Mouse (Mus musculus) neural tube, embryonic 11.5 days (tissue): ENCODE data around the gene Mef2b. TPM values are rescaled to one million over a fixed set of nuclear protein-coding genes. Genes with fewer than 3 reads are reported as not detected.
A peak's percentile ranks its signal among the peaks of the same experiment; 100 is the strongest.

Source experiments
- ATAC-seq: fragments of 200-750 bp; cut with Nextera tagmentation; 2 replicates; pipeline ENCODE4 v1.8.0; 2017; ENCODE audit warnings: moderate number of reproducible peaks, mild to moderate bottlenecking, moderate TSS enrichment, moderate library complexity; ENCODE audit not compliant: insufficient read depth, low FRiP score, low TSS enrichment
- DNase-seq: peaks from one replicate; pipeline ENCODE4 v3.0.0-alpha.2; 2015; ENCODE audit warnings: low spot score
- H3K27ac ChIP-seq: fragments of 300-500 bp; sonication (generic); 2 replicates; pipeline ENCODE4 v1.5.1; 2014; ENCODE audit warnings: low read depth, mild to moderate bottlenecking, low read length
- H3K27me3 ChIP-seq: fragments of 300-500 bp; sonication (generic); 2 replicates; pipeline ENCODE4 v1.6.1; 2014; ENCODE audit warnings: mild to moderate bottlenecking, low read length, mixed read lengths; ENCODE audit not compliant: control insufficient read depth, insufficient read depth
- H3K36me3 ChIP-seq: fragments of 300-500 bp; sonication (generic); 2 replicates; pipeline ENCODE4 v1.6.1; 2014; ENCODE audit warnings: mild to moderate bottlenecking, low read length, moderate library complexity, mixed read lengths; ENCODE audit not compliant: control insufficient read depth, insufficient read depth
- H3K4me1 ChIP-seq: fragments of 300-500 bp; sonication (generic); 2 replicates; pipeline ENCODE4 v1.6.1; 2014; ENCODE audit warnings: low read length, mixed read lengths; ENCODE audit not compliant: control insufficient read depth, insufficient read depth
- H3K4me2 ChIP-seq: fragments of 300-500 bp; sonication (generic); 2 replicates; pipeline ENCODE4 v1.6.1; 2014; ENCODE audit warnings: low read depth, mild to moderate bottlenecking, moderate library complexity
- H3K4me3 ChIP-seq: fragments of 300-500 bp; sonication (generic); 2 replicates; pipeline ENCODE4 v1.5.1; 2014; ENCODE audit warnings: low read depth, low read length
- H3K9ac ChIP-seq: fragments of 300-500 bp; sonication (generic); 2 replicates; pipeline ENCODE4 v1.6.1; 2014; ENCODE audit warnings: mild to moderate bottlenecking, low read length
- H3K9me3 ChIP-seq: fragments of 300-500 bp; sonication (generic); 2 replicates; pipeline ENCODE4 v1.6.1; 2016; ENCODE audit warnings: low read length; ENCODE audit not compliant: control insufficient read depth
- WGBS: fragments of 180-500 bp; shearing (Covaris S2); extraction: QIAGEN DNeasy Blood & Tissue Kit; methylation state at CpG from one replicate; pipeline ENCODE4 v1.1.7; 2014; 5-methylcytosine and 5-hydroxymethylcytosine counted together
- polyA plus RNA-seq: library from polyadenylated mRNA; unstranded; fragments of >200 nt; fragmentation: Nextera tagmentation; extraction: Ambion mirVana; gene quantifications from 2 replicates; pipeline ENCODE4 v1.2.1, GENCODE M21; 2014

The Mef2b gene
- 0.39 and 0.58 TPM in 2 replicates for polyA plus RNA-seq

DNA sequence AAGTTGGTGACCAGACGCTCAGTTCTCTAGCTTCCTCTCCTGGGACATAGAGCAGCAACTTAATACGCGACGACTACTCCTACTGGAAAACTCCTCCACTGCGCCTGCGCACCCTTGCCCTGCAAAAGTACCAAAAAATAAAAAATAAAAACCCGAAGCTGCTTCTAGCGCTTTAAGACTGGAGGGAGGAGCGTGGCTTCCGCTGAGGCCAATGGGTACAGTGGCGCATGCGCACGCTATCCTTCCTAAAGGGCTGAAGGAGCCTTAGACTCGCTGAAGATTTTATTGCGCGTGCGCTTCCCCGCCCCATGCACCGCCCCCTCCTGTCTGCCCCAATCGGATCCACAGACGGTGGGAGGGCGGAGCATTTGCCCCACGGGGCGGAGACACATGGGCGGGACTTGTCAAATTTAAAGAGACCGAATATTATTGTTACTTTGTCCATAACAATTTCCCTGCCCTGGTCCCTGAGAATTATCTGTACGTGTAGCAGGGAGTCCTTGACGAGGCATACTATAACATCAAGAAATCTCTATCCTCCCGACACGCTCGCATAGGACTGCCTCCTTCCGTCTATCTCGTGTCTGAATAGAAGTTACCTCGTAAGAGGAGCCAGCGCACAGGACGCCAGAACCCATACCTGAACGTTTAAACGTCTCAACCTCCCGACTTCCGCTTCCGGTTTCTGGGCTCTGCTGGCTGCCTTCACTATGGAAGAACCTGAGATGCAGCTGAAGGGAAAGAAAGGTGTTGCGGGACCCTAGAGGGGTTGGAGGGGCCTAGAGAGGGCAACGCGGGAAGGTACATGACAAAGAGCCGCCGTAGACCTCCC, at the start of gene Mef2b, which contains the start of the genes Rfxank and Borcs8:
Mef2b (plus strand) TSS at position 686 of the 832 bp plus-strand sequence.
Rfxank (minus strand) TSS at position 129 of the 832 bp plus-strand sequence.
Borcs8 (plus strand) TSS at position 474 of the 832 bp plus-strand sequence.
- peak within 1 kb of the TSS; percentile 68 for H3K4me2 ChIP-seq
- H3K9ac ChIP-seq: peak within 1 kb of the TSS; percentile 67
- DNase-seq: peak; percentile 99
- H3K4me1 ChIP-seq: peaks cover 12% of the 10 kb centered on the region
- H3K4me3 ChIP-seq: peak within 1 kb of the TSS; percentile 72
- no peak within 1 kb of the TSS for H3K27ac ChIP-seq
- H3K9me3 ChIP-seq: no peaks in the 10 kb centered on the region
- peak; percentile 94 for ATAC-seq
- under 1% methylated on average over 46 of the region's 46 CpGs for WGBS
- H3K36me3 ChIP-seq: peaks cover 7% of the 10 kb centered on the region
- H3K27me3 ChIP-seq: no peaks in the 10 kb centered on the region

GRCm38 (mm10) chr8:70092786-70093185, 46.7 kb upstream of the Mef2b start:
- Histone ChIP-seq H3K9ac (no peak overlapping the region), H3K27ac (no peak overlapping the region), H3K4me3 (no peak overlapping the region), H3K4me1 (peaks cover 7% of the 10 kb centered on the region), H3K27me3 (peaks cover 18% of the 10 kb centered on the region), H3K9me3 (no peaks in the 10 kb centered on the region), H3K4me2 (no peak overlapping the region), H3K36me3 (peaks cover 7% of the 10 kb centered on the region)
- ATAC-seq (no peak), DNase-seq (no peak)
- WGBS: 63% methylated on average over 8 of the region's 8 CpGs

GRCm38 (mm10) chr8:70099276-70099675, 40.2 kb upstream of the Mef2b start:
- Histone ChIP-seq H3K27me3 (no peaks in the 10 kb centered on the region), H3K9me3 (no peaks in the 10 kb centered on the region), H3K4me3 (no peak overlapping the region), H3K9ac (no peak overlapping the region), H3K36me3 (peaks cover 12% of the 10 kb centered on the region), H3K4me1 (no peaks in the 10 kb centered on the region), H3K27ac (no peak overlapping the region), H3K4me2 (no peak overlapping the region)
- no peak for ATAC-seq
- DNase-seq: no peak
- WGBS: 74% methylated on average over 8 of the region's 8 CpGs

DNA sequence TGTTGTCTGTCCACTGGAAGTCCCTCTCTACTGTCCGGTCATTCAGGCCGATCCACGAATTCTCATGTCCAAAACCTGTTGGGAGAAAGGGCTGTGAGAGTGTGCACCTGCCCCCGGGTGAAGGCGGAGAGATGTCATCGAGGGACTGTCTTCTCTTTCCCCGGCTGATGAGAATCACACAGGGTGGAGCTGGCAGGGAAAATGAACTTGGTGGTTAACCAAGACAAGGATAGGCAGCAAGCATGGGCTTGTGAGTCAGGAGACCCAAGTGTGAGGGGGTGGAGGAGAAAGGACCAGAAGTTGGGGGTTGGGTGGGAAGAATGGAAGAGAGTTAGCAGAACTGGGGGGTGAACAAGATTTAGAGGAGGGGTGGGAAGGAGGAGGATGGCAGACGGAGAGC, 39.3 kb upstream of the Mef2b start:
- WGBS: 85% methylated on average over 8 of the region's 8 CpGs
- H3K4me1 ChIP-seq: no peaks in the 10 kb centered on the region
- DNase-seq: no peak
- H3K9me3 ChIP-seq: no peaks in the 10 kb centered on the region
- peaks cover 12% of the 10 kb centered on the region for H3K36me3 ChIP-seq
- no peak overlapping the region for H3K9ac ChIP-seq
- H3K4me3 ChIP-seq: no peak overlapping the region
- no peaks in the 10 kb centered on the region for H3K27me3 ChIP-seq
- no peak overlapping the region for H3K4me2 ChIP-seq
- H3K27ac ChIP-seq: no peak overlapping the region
- ATAC-seq: no peak

DNA sequence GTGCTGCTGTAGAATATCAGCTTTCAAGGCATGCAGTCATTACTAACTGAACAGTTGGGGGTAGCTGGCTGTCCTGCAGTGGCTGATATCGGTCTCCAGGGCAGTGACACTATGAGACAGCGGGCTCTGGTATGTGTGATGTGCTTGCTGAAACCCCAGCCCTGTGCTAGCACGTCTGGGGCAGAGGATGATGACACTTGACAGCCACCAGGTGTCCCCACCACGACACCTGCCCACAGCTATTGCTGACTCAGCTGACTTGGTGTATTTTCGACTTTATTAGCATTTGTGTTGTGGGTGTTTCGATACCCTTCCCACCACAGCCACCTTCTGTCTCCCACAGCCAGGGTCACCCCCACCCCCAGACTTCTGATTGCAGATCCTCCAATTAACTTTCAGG, 35.0 kb upstream of the Mef2b start:
- H3K27ac ChIP-seq: no peak overlapping the region
- no peak overlapping the region for H3K9ac ChIP-seq
- 0 out of 2 replicates have a peak, but pooled peaks have one; percentile 52 for ATAC-seq
- no peak overlapping the region for H3K4me3 ChIP-seq
- H3K9me3 ChIP-seq: no peaks in the 10 kb centered on the region
- H3K27me3 ChIP-seq: peaks cover 2% of the 10 kb centered on the region; the same call in 1 of the 2 replicates
- H3K36me3 ChIP-seq: peaks cover 2% of the 10 kb centered on the region; the same call in 1 of the 2 replicates
- H3K4me1 ChIP-seq: no peaks in the 10 kb centered on the region
- 23% methylated on average over 6 of the region's 6 CpGs for WGBS
- DNase-seq: no peak
- no peak overlapping the region for H3K4me2 ChIP-seq

DNA sequence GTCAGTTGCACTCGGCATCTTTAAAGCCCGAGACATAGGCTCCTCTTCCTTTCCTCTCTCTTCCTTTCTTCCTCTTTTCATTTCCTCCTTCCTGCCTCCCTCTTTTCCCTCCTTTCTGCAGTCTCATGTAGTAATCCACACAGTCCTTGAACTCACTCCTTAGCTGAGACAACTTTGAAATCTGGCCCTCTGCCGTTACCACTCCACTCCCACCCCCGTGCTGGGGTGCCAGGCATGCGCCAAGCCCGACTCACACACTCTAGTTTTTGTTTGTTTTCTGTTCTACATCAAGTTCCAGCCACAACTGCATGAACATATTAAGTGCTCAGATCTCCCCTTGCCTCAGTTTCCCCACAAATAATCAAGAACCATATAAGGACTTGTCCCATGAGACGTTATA, 34.6 kb upstream of the Mef2b start:
- ATAC-seq: no peak
- H3K9me3 ChIP-seq: no peaks in the 10 kb centered on the region
- H3K27ac ChIP-seq: no peak overlapping the region
- no peaks in the 10 kb centered on the region for H3K4me1 ChIP-seq
- H3K4me3 ChIP-seq: no peak overlapping the region
- H3K36me3 ChIP-seq: peaks cover 2% of the 10 kb centered on the region; the same call in 1 of the 2 replicates
- peaks cover 5% of the 10 kb centered on the region; the same call in 1 of the 2 replicates for H3K27me3 ChIP-seq
- no peak overlapping the region for H3K9ac ChIP-seq
- no peak overlapping the region for H3K4me2 ChIP-seq
- WGBS: 83% methylated on average over 7 of the region's 7 CpGs
- no peak for DNase-seq

- ATAC-seq: no peak
Measured at GRCm38 (mm10) chr8:70110451-70110850, 29.1 kb upstream of the Mef2b start.

GRCm38 (mm10) chr8:70111192-70111795, 28.2 kb upstream of the Mef2b start:
- DNase-seq (no peak), ATAC-seq (peak; percentile 26; the same call in 1 of the 2 replicates)
- Histone ChIP-seq H3K27me3 (peaks cover 60% of the 10 kb centered on the region), H3K9ac (no peak overlapping the region), H3K36me3 (peaks cover 4% of the 10 kb centered on the region; the same call in 1 of the 2 replicates), H3K4me1 (peaks cover 2% of the 10 kb centered on the region; the same call in 1 of the 2 replicates), H3K4me2 (no peak overlapping the region), H3K9me3 (no peaks in the 10 kb centered on the region), H3K27ac (no peak overlapping the region), H3K4me3 (no peak overlapping the region)
- WGBS: 48% methylated on average over 23 of the region's 23 CpGs

More at GRCm38 (mm10) chr8:70110451-70110850, 29.1 kb upstream of the Mef2b start:
- 82% methylated on average over 2 of the region's 2 CpGs for WGBS
- H3K9ac ChIP-seq: no peak overlapping the region
- no peak overlapping the region for H3K4me3 ChIP-seq
- peaks cover 2% of the 10 kb centered on the region; the same call in 1 of the 2 replicates for H3K4me1 ChIP-seq
- peaks cover 59% of the 10 kb centered on the region for H3K27me3 ChIP-seq
- no peak overlapping the region for H3K27ac ChIP-seq
- peaks cover 4% of the 10 kb centered on the region; the same call in 1 of the 2 replicates for H3K36me3 ChIP-seq
- DNase-seq: no peak
- no peaks in the 10 kb centered on the region for H3K9me3 ChIP-seq
- H3K4me2 ChIP-seq: no peak overlapping the region
